Comparison of ENCODE assay signal across 16 mouse cellular contexts in genomic region chr1:72966423-72966822, GRCm38 (mm10). TPM values are rescaled to one million over a fixed set of nuclear protein-coding genes. Genes with fewer than 3 reads are reported as not detected.
DNase-seq lines count a peak whose midpoint lies in the region; ATAC-seq lines count a peak whose summit lies in the region.
"Had no signal": no experiment of that assay in that cellular context is flagged by ENCODE, and none has a peak within 500 bp of the region (broad histone marks: within the 10 kb centered on the region; RNA-seq: fewer than 3 reads in every experiment).

No protein-coding gene starts in this region.

- H3K4me2 ChIP-seq in kidney, embryonic 16.5 days (replicated peaks; ENCODE audit: low read depth, low read length), result no peak overlapping the region
- H3K4me2 ChIP-seq: hindbrain, embryonic 14.5 days had no signal

- WGBS in kidney, embryonic 16.5 days, result 84% methylated on average over 4 of the region's 4 CpGs

- no peak overlapping the region for H3K4me3 ChIP-seq in kidney, embryonic 16.5 days (ENCODE audit: low read length)

- intact Hi-C loops in left cerebral cortex, postnatal 10 days (cut with DNase I), result no loop called here

- H3K9ac ChIP-seq in kidney, embryonic 16.5 days (replicated peaks; ENCODE audit: low read length), result no peak overlapping the region
- H3K9ac ChIP-seq: hindbrain, embryonic 14.5 days had no signal

- H3K27ac ChIP-seq in kidney, embryonic 16.5 days (ENCODE audit: low read length), result no peak overlapping the region
- H3K27ac ChIP-seq: hindbrain, embryonic 14.5 days; macrophage had no signal

- H3K36me3 ChIP-seq in kidney, embryonic 16.5 days (ENCODE audit: insufficient read depth, low read length), result no peaks in the 10 kb centered on the region

- H3K27me3 ChIP-seq in kidney, embryonic 16.5 days (ENCODE audit: insufficient read depth, low read length), result no peaks in the 10 kb centered on the region

- peak; percentile 55 to 64 for DNase-seq in left cerebral cortex, adult 18-20 months (ENCODE audit: low spot score in 2 of 2)
- DNase-seq in left cerebral cortex, postnatal 10 days (ENCODE audit: extremely low spot score in 1 of 2, low spot score in 2 of 2), result no peak
- peak; percentile 88 for DNase-seq in cerebellum, adult 9-10 months
- DNase-seq in gastrocnemius, postnatal 25 days, result peak; percentile 81
- peak; percentile 97 for DNase-seq in skeletal muscle tissue, adult 2 months (ENCODE audit: low read depth, low spot score)
- DNase-seq in heart, adult 9 months (ENCODE audit: low spot score in 2 of 2), result no peak
- DNase-seq: heart, adult 18-20 months; kidney, postnatal 14 days; thymus, adult 2 months had no signal

- H3K4me1 ChIP-seq in kidney, embryonic 16.5 days (ENCODE audit: insufficient read depth, low read length), result peaks cover 14% of the 10 kb centered on the region

- ATAC-seq in kidney, embryonic 16.5 days (ENCODE audit: low FRiP score, low TSS enrichment), result no peak
- ATAC-seq: activated CD4-positive, CD25-positive, alpha-beta regulatory T cell, adult 4 months had no signal

- no peaks in the 10 kb centered on the region for H3K9me3 ChIP-seq in kidney, embryonic 16.5 days (ENCODE audit: low read length)

RNA-seq across cellular contexts. Expression of gene Tnp1, which starts 49.3 kb away (rescaled TPM):
- not detected for total RNA-seq in left cerebral cortex, adult 18-20 months (2021)
- not detected for total RNA-seq in left cerebral cortex, postnatal 10 days (2021)
- total RNA-seq in gastrocnemius, postnatal 25 days (2021), result not detected
- not detected in 2 replicates for polyA plus RNA-seq in kidney, embryonic 16.5 days (2015; fragmentation: Nextera tagmentation; extraction: Ambion mirVana)
- total RNA-seq: ES-E14; heart, adult 18-20 months; liver, adult 2 months had no signal
- polyA plus RNA-seq: activated CD4-positive, CD25-positive, alpha-beta regulatory T cell, adult 4 months; cortical plate, adult 2 months; hindbrain, embryonic 14.5 days; liver, adult 2 months; macrophage had no signal

Comparison
In these comparisons a context has a peak if more than half of its experiments do, and no peak if none do; other contexts are left out.
1. DNase-seq: peak in left cerebral cortex, adult 18-20 months (2 of 2), cerebellum, adult 9-10 months (single experiment), gastrocnemius, postnatal 25 days (single experiment) and skeletal muscle tissue, adult 2 months (single experiment); none in left cerebral cortex, postnatal 10 days (0 of 2) and heart, adult 9 months (0 of 2).